Mouse (Mus musculus): ENCODE data around the gene Traip. TPM values are rescaled to one million over a fixed set of nuclear protein-coding genes. Genes with fewer than 3 reads are reported as not detected.
A peak's percentile ranks its signal among the peaks of the same experiment; 100 is the strongest.

Gene Traip
- polyA plus RNA-seq, 2 experiments = 7.4 to 18.1 TPM

DNA sequence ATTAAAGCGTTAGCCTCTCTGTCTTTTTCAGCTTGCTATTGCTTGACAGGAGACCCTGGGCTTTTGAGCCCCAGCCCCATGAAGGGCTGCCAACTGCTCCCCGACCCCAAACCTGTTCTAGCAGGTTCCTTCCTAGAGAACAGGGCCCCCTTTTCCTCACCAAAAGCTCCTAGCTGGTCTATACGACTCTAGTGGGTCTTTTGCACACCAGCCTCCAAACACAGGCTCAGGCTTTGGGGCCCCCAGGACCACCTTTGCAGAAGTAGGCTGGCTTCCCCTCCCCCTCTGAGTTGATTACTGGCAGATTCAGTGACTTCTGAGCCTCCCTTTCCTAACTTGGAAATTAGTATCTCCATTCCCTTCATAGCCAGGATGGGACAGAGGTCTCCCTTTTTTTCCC, 13.1 kb upstream of the Traip start:
- Histone ChIP-seq H3K36me3 (replicated peaks; ENCODE audit: control insufficient read depth, insufficient read depth, low read depth) (no peaks in the 10 kb centered on the region), H3K27me3 (ENCODE audit: control insufficient read depth, insufficient read depth, low read length) (peaks cover 41% of the 10 kb centered on the region), H3K4me3 (ENCODE audit: insufficient read depth in 1 of 2, low read depth in 2 of 2, low read length in 2 of 2) (no peak overlapping the region), H3K9me3 (ENCODE audit: control insufficient read depth, low read length) (no peaks in the 10 kb centered on the region), H3K27ac (no peak overlapping the region), H3K4me1 (replicated peaks; ENCODE audit: control insufficient read depth in 2 of 2, insufficient read depth in 2 of 2, low read length in 1 of 2) (no peaks in the 10 kb centered on the region), H3K9ac (replicated peaks) (no peak overlapping the region), H3K4me2 (ENCODE audit: low read depth) (no peak overlapping the region)
- ATAC-seq (ENCODE audit: insufficient read depth) (no peak), DNase-seq (ENCODE audit: low read depth in 3 of 3, low spot score in 3 of 3) (no peak)
- whole genome bisulfite sequencing (ENCODE audit: insufficient replicate concordance) = 22% methylated on average over 3 of the region's 3 CpGs
- TF ChIP-seq EP300 (IDR thresholded peaks at IDR 0.05; ENCODE audit: low read depth) (no peak), CTCF (IDR thresholded peaks at IDR 0.05; ENCODE audit: low read depth) (no peak)

DNA sequence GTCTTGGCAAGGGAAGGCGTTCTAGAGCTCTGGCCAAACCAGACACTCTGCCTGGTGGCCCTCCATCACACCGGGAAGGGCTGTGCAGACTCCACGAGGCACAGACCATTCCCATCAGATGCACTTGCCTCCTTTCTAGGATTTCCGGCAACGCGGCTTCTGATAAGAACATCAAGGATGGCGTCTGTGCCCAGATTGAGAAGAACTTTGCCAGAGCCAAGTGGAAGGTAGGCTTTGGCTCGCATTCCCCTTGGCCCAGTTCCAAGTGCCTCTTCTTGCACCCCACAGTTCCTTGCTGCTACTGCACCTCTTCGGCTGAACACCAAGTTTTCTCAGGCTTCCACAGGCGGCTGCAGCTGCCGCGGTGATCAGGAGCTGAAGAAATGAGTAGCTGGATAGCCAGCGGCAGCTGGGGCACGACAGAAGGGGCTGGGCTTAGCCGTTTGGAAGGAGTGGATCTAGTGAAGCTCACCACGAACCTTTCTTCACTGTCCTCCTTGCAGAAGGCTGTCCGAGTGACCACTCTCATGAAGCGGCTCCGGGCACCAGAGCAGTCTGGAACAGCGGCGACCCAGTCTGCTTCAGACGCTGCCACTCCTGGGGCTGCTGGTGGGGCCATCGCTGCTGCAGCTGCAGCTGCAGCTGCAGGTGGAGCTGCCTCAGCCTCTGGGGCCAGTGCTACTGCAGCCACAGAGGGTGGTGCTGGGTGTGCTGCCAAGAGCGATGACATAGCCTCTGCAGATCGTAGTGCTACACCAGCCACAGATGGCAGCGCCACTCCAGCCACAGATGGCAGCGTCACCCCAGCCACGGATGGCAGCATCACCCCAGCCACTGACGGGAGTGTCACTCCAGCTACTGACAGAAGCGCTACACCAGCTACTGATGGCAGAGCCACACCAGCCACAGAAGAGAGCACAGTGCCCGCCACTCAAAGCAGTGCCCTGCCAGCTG, 2.4 kb upstream of the Traip start:
- DNase-seq (ENCODE audit: low read depth in 3 of 3, low spot score in 3 of 3) (no peak), ATAC-seq (ENCODE audit: insufficient read depth) (no peak)
- H3K4me2 ChIP-seq (ENCODE audit: low read depth) = no peak overlapping the region
- H3K4me3 ChIP-seq (ENCODE audit: insufficient read depth in 1 of 2, low read depth in 2 of 2, low read length in 2 of 2) = no peak overlapping the region
- H3K4me1 ChIP-seq (replicated peaks; ENCODE audit: control insufficient read depth in 2 of 2, insufficient read depth in 2 of 2, low read length in 1 of 2) = peaks cover 7 to 14% of the 10 kb centered on the region in 2 experiments; a peak in 3 of 4 replicates
- no peaks in the 10 kb centered on the region for H3K27me3 ChIP-seq (ENCODE audit: control insufficient read depth, insufficient read depth, low read length)
- H3K27ac ChIP-seq = no peak overlapping the region
- H3K9me3 ChIP-seq (ENCODE audit: control insufficient read depth, low read length) = no peaks in the 10 kb centered on the region
- H3K36me3 ChIP-seq (replicated peaks; ENCODE audit: control insufficient read depth, insufficient read depth, low read depth) = no peaks in the 10 kb centered on the region
- TF ChIP-seq EP300 (IDR thresholded peaks at IDR 0.05; ENCODE audit: low read depth) = no peak
- no peak for TF ChIP-seq CTCF (IDR thresholded peaks at IDR 0.05; ENCODE audit: low read depth)
- WGBS (ENCODE audit: insufficient replicate concordance) = 77% methylated on average over 31 of the region's 31 CpGs
- no peak overlapping the region for H3K9ac ChIP-seq (replicated peaks)

DNA sequence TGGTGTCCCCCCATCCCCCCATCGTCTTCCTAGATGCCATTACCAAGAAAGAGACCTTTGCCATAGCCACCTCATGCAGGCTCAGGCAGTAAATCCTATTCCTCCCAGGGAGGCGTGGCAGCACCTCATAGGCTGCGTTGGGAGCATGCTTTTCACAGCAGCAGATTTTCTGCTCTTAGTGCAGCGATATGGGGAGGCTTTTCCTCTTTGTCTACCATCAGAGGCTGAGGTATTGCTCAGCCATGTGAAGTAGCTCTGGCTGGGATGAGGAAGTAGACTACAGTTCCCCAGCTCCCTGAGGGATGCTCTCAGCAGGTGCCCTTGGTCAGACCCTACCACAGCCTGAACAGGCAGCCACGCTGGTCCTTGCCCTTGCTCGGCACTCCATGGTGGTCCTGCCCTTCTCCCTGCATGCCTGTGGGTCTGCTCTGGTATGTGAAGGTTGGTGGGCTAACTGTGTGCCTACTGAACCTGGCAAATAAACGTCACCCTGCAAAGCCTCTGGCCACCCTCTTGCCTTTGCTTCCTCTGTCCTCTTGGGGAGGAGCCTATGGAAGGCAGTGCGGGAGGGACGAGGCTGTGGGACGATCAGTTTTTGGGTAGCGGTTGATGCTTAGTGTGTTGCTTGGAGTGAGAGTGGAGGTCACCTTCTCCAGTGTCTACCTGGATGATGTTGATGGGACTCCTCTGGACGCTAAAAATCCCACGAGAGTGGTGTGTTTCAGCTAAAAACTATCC, 583 bp upstream of the Traip start:
- 68% methylated on average over 13 of the region's 13 CpGs for WGBS (ENCODE audit: insufficient replicate concordance)
- H3K9me3 ChIP-seq (ENCODE audit: control insufficient read depth, low read length) = no peaks in the 10 kb centered on the region
- H3K4me1 ChIP-seq (replicated peaks; ENCODE audit: control insufficient read depth in 2 of 2, insufficient read depth in 2 of 2, low read length in 1 of 2) = peaks cover 7 to 17% of the 10 kb centered on the region in 2 experiments; a peak in 3 of 4 replicates
- no peaks in the 10 kb centered on the region for H3K36me3 ChIP-seq (replicated peaks; ENCODE audit: control insufficient read depth, insufficient read depth, low read depth)
- H3K27ac ChIP-seq = no peak overlapping the region
- no peak overlapping the region for H3K4me3 ChIP-seq (ENCODE audit: insufficient read depth in 1 of 2, low read depth in 2 of 2, low read length in 2 of 2)
- no peak overlapping the region for H3K9ac ChIP-seq (replicated peaks)
- no peaks in the 10 kb centered on the region for H3K27me3 ChIP-seq (ENCODE audit: control insufficient read depth, insufficient read depth, low read length)
- TF ChIP-seq CTCF (IDR thresholded peaks at IDR 0.05; ENCODE audit: low read depth) (no peak), EP300 (IDR thresholded peaks at IDR 0.05; ENCODE audit: low read depth) (no peak)
- DNase-seq (ENCODE audit: low read depth in 3 of 3, low spot score in 3 of 3) = no peak
- no peak overlapping the region for H3K4me2 ChIP-seq (ENCODE audit: low read depth)
- no peak for ATAC-seq (ENCODE audit: insufficient read depth)

DNA sequence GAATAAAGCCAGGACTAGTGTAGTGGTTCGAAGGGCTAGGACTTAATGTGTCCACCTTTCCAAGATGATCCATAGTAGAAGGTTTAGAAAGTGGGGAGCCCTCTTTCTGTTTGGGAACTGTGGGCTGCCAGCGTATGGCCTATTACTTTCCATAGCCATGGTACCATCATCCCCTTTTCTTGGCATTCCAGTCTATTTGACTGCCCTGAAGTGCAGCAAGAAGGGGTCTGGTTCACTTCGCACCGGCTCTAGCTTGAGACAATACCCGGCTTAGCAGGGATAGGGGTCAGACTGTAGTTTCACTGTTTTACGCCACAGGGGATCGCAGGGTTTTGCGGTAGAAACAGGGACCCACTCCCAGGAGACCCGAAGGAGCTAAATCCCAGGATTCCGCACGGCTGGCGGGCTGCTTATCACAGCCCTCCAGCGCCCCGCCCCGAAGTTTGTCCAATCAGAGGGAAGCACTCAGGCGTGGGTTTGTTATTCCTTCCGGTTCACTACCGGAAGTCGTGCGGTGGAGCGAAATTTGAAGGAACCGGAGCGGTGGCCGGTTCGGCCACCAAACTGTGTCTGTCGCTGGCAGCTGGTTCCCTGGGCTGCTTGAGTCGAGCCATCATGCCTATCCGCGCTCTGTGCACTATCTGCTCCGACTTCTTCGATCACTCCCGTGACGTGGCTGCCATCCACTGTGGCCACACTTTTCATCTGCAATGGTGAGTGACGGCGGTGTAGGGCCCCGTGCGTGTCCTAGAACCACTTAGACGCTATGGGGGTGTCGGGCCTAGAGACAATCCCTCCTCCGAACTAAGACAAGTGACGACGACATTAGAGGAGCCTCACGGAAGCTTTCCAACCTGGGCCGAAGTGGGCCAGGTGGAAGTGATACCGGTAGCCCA, 772 bp downstream of the Traip start:
- DNase-seq (ENCODE audit: low read depth in 3 of 3, low spot score in 3 of 3) (peak; percentile 85 to 87 (median 86)), ATAC-seq (ENCODE audit: insufficient read depth) (peak; percentile 88)
- H3K36me3 ChIP-seq (replicated peaks; ENCODE audit: control insufficient read depth, insufficient read depth, low read depth) = no peaks in the 10 kb centered on the region
- WGBS (ENCODE audit: insufficient replicate concordance) = 14% methylated on average over 45 of the region's 45 CpGs
- peak overlapping the region; percentile 56 for H3K27ac ChIP-seq
- TF ChIP-seq CTCF (IDR thresholded peaks at IDR 0.05; ENCODE audit: low read depth) = no peak
- no peak for TF ChIP-seq EP300 (IDR thresholded peaks at IDR 0.05; ENCODE audit: low read depth)
- peaks cover 7 to 17% of the 10 kb centered on the region in 2 experiments; a peak in 3 of 4 replicates for H3K4me1 ChIP-seq (replicated peaks; ENCODE audit: control insufficient read depth in 2 of 2, insufficient read depth in 2 of 2, low read length in 1 of 2)
- H3K9me3 ChIP-seq (ENCODE audit: control insufficient read depth, low read length) = no peaks in the 10 kb centered on the region
- no peaks in the 10 kb centered on the region for H3K27me3 ChIP-seq (ENCODE audit: control insufficient read depth, insufficient read depth, low read length)
- H3K4me2 ChIP-seq (ENCODE audit: low read depth) = peak overlapping the region; percentile 80
- peak overlapping the region; percentile 82 for H3K9ac ChIP-seq (replicated peaks)
- peak overlapping the region; percentile 90 to 93 for H3K4me3 ChIP-seq (ENCODE audit: insufficient read depth in 1 of 2, low read depth in 2 of 2, low read length in 2 of 2)
